Mouse (Mus musculus) limb, embryonic 14.5 days (tissue): Measurements from ENCODE around the gene Ppdpf. TPM values are rescaled to one million over a fixed set of nuclear protein-coding genes. Genes with fewer than 3 reads are reported as not detected.
A peak's percentile ranks its signal among the peaks of the same experiment; 100 is the strongest.

Source experiments
- ATAC-seq: fragments of 200-750 bp; cut with Nextera tagmentation; 2 replicates; pipeline ENCODE4 v1.8.0; 2017; ENCODE audit warnings: low read depth, moderate number of reproducible peaks, moderate TSS enrichment; ENCODE audit not compliant: low FRiP score
- DNase-seq: peaks from one replicate; pipeline ENCODE4 v3.0.0-alpha.2; 2015; ENCODE audit warnings: low spot score
- H3K27ac ChIP-seq: fragments of 300-500 bp; sonication (generic); replicated peaks from 2 replicates; pipeline ENCODE4 v1.5.1; 2014; ENCODE audit warnings: low read depth, mild to moderate bottlenecking, low read length, moderate library complexity, mixed read lengths
- H3K27me3 ChIP-seq: fragments of 300-500 bp; sonication (generic); 2 replicates; pipeline ENCODE4 v1.6.1; 2014; ENCODE audit warnings: low read length, mixed read lengths; ENCODE audit not compliant: control insufficient read depth, insufficient read depth
- H3K36me3 ChIP-seq: fragments of 300-500 bp; sonication (generic); 2 replicates; pipeline ENCODE4 v1.6.1; 2014; ENCODE audit warnings: mild to moderate bottlenecking, low read length, moderate library complexity, mixed read lengths; ENCODE audit not compliant: control insufficient read depth, insufficient read depth
- H3K4me1 ChIP-seq: fragments of 300-500 bp; sonication (generic); 2 replicates; pipeline ENCODE4 v1.6.1; 2014; ENCODE audit warnings: antibody characterized with exemption, low read length, mixed read lengths; ENCODE audit not compliant: control insufficient read depth, insufficient read depth
- H3K4me2 ChIP-seq: fragments of 300-500 bp; sonication (generic); replicated peaks from 2 replicates; pipeline ENCODE4 v1.6.1; 2014; ENCODE audit warnings: low read depth, mild to moderate bottlenecking, low read length, moderate library complexity; ENCODE audit not compliant: severe bottlenecking
- H3K4me3 ChIP-seq: fragments of 300-500 bp; sonication (generic); replicated peaks from 2 replicates; pipeline ENCODE4 v1.5.1; 2014; ENCODE audit warnings: low read length
- H3K9ac ChIP-seq: fragments of 300-500 bp; sonication (generic); 2 replicates; pipeline ENCODE4 v1.6.1; 2014; ENCODE audit warnings: mild to moderate bottlenecking, low read depth, low read length, moderate library complexity; ENCODE audit not compliant: severe bottlenecking
- H3K9me3 ChIP-seq: fragments of 300-500 bp; sonication (generic); 2 replicates; pipeline ENCODE4 v1.6.1; 2016; ENCODE audit warnings: low read length; ENCODE audit not compliant: control insufficient read depth
- POLR2A ChIP-seq: fragments of 200-500 bp; IDR thresholded peaks from 2 replicates; pipeline ENCODE4 v1.8.0; 2012; ENCODE audit warnings: inconsistent platforms, mild to moderate bottlenecking, moderate library complexity, borderline replicate concordance; ENCODE audit not compliant: insufficient read depth, insufficient read length; ENCODE audit errors: extremely low read depth
- WGBS: fragments of 180-500 bp; shearing (Covaris S2); extraction: QIAGEN DNeasy Blood & Tissue Kit; methylation state at CpG from one replicate; pipeline ENCODE4 v1.1.7; 2014; 5-methylcytosine and 5-hydroxymethylcytosine counted together
- polyA plus RNA-seq, 2 experiments: library from polyadenylated mRNA; depleted of rRNA in 1 of 2; stranded (reverse) in 1 of 2; unstranded in 1 of 2; fragments of >200 nt; fragmentation: Nextera tagmentation in 1 of 2; extraction: Ambion mirVana in 1 of 2; gene quantifications; 2 replicates each; pipeline versions ENCODE4 v1.2.1 to v1.2.3; 2012 to 2014

Ppdpf gene
- polyA plus RNA-seq, 2 experiments: 148 to 294 TPM

DNA sequence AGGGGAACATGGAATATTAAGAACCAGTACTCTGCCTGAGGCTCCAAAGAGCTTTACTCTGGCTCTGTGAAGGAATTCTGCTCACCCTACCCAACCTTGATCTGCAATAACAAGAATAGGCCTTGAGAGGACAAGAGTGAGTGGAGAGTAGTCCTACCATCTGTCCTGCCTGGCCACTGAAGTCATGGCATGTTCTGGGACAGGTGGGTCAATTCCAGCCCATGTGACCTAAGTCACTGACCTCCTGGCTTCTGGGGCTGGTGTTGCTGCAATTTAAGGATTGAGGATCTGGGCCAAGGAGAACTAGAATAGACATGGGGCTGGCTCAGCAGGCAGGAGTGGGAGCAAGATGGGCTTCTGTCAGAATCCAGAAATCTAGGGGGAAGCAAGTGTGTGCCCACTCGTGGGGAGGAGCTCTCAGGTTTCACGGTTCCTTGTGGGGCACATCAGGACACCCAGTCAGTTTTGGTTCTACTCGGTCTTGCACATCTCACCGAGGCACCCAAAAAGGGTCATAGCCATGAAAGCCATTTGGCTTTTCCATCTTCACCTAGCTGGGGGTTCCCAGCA, 40.0 kb upstream of the Ppdpf start:
- no peak for TF ChIP-seq POLR2A
- Histone ChIP-seq H3K4me3 (peak overlapping the region; percentile 43), H3K36me3 (no peaks in the 10 kb centered on the region), H3K4me2 (peak overlapping the region; percentile 76), H3K27ac (no peak overlapping the region), H3K9ac (no peak overlapping the region), H3K4me1 (peaks cover 4% of the 10 kb centered on the region; the same call in 1 of the 2 replicates), H3K9me3 (no peaks in the 10 kb centered on the region), H3K27me3 (peaks cover 24% of the 10 kb centered on the region; the same call in 1 of the 2 replicates)
- WGBS: 55% methylated on average over 4 of the region's 4 CpGs
- ATAC-seq (no peak), DNase-seq (no peak)

DNA sequence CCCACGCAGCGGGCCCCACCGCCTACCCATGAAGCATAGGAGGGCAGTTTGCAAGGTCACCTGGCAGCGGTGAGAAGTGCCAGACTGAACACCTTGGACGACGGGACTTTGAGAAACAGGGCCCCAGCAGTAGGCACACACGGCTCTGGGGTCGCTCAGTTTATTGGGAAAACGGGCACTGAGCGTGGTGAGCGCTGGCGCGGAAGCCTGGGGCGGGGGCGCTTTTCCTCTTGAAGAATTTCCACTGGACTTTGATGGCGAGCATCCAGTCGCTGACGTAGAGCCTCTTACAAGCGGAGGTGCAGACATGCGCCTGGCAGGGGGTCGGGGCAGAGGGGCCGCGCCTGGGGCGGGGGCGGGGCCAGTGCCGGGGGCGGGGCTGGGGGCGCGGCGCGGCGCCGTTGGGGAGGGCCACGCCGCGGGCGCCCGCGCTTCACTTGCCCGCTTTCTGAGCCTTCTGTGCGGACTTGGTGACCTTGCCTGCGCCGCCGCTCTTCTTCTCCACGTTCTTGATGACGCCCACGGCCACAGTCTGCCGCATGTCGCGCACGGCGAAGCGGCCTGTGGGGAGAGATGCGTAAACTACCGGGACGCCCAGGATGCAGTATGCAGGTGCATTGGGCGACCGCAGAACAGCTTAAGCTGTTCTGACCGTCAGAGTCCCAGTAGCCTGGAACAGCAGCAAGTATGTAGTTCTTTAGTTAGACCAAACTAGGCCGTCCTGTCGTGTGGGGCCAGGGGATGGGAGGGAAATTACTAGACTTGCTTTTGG, 39.3 kb upstream of the Ppdpf start:
- peak overlapping the region; percentile 43 for H3K4me3 ChIP-seq
- no peak for TF ChIP-seq POLR2A
- H3K9ac ChIP-seq: peak overlapping the region; percentile 3; the same call in 1 of the 2 replicates
- WGBS: under 1% methylated on average over 39 of the region's 61 CpGs
- H3K27ac ChIP-seq: no peak overlapping the region
- peak overlapping the region; percentile 76 for H3K4me2 ChIP-seq
- DNase-seq (peak; percentile 62), ATAC-seq (peak; percentile 63; the same call in 1 of the 2 replicates)
- H3K27me3 ChIP-seq: peaks cover 24% of the 10 kb centered on the region; the same call in 1 of the 2 replicates
- no peaks in the 10 kb centered on the region for H3K36me3 ChIP-seq
- peaks cover 4% of the 10 kb centered on the region; the same call in 1 of the 2 replicates for H3K4me1 ChIP-seq
- no peaks in the 10 kb centered on the region for H3K9me3 ChIP-seq

- peak overlapping the region; percentile 3; the same call in 1 of the 2 replicates for H3K9ac ChIP-seq
- peak overlapping the region; percentile 43 for H3K4me3 ChIP-seq
- ATAC-seq (no peak), DNase-seq (no peak)
- no peak for TF ChIP-seq POLR2A
- WGBS: 13% methylated on average over 31 of the region's 31 CpGs
- H3K27ac ChIP-seq: no peak overlapping the region
- H3K4me1 ChIP-seq: peaks cover 4% of the 10 kb centered on the region; the same call in 1 of the 2 replicates
- H3K36me3 ChIP-seq: no peaks in the 10 kb centered on the region
- peaks cover 24% of the 10 kb centered on the region; the same call in 1 of the 2 replicates for H3K27me3 ChIP-seq
- H3K4me2 ChIP-seq: peak overlapping the region; percentile 76
- no peaks in the 10 kb centered on the region for H3K9me3 ChIP-seq
Measured at GRCm38 (mm10) chr2:181148318-181148955, 38.6 kb upstream of the Ppdpf start.

GRCm38 (mm10) chr2:181150281-181150680, 36.8 kb upstream of the Ppdpf start:
- Histone ChIP-seq H3K9ac (no peak overlapping the region), H3K27me3 (peaks cover 30% of the 10 kb centered on the region), H3K4me2 (no peak overlapping the region), H3K27ac (no peak overlapping the region), H3K36me3 (no peaks in the 10 kb centered on the region), H3K4me1 (peaks cover 4% of the 10 kb centered on the region; the same call in 1 of the 2 replicates), H3K4me3 (no peak overlapping the region), H3K9me3 (no peaks in the 10 kb centered on the region)
- DNase-seq (no peak), ATAC-seq (no peak)
- 69% methylated on average over 6 of the region's 6 CpGs for WGBS
- no peak for TF ChIP-seq POLR2A

- TF ChIP-seq POLR2A: no peak
- 92% methylated on average over 17 of the region's 17 CpGs for WGBS
- Histone ChIP-seq H3K4me3 (no peak overlapping the region), H3K9me3 (no peaks in the 10 kb centered on the region), H3K4me2 (no peak overlapping the region), H3K36me3 (no peaks in the 10 kb centered on the region), H3K27ac (no peak overlapping the region), H3K4me1 (no peaks in the 10 kb centered on the region), H3K27me3 (peaks cover 48% of the 10 kb centered on the region), H3K9ac (no peak overlapping the region)
- no peak for DNase-seq
- no peak for ATAC-seq
Measured at GRCm38 (mm10) chr2:181152701-181153100, 34.3 kb upstream of the Ppdpf start.
